Mouse (Mus musculus): Measurements from ENCODE around the gene Itpr1. TPM values are rescaled to one million over a fixed set of nuclear protein-coding genes. Genes with fewer than 3 reads are reported as not detected.

Itpr1 gene
- total RNA-seq, 4 experiments from 2014 or later = 444 to 572 (median 514) TPM

DNA sequence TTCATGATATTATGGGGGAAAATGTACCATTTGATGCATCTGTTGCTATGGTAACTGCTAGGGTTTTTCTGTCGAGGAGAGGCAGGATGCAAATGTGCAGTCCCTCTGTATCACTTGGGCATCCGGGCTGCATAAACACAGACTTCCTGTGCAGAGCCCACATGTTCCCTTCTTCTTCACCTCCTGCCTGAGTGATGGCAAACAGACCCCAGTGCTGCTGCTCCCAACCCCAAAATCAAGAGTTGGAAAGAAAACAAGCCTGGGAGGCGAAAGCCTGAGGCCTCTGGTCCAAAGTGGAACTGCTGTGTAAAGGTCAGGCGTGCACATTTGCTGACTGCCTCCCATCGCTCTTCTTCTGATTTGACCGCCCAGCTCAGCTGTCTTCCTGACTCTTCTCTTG lies 222.6 kb downstream of the Itpr1 start:
- DNase-seq (ENCODE audit: low spot score in 2 of 2) = no peak

DNA sequence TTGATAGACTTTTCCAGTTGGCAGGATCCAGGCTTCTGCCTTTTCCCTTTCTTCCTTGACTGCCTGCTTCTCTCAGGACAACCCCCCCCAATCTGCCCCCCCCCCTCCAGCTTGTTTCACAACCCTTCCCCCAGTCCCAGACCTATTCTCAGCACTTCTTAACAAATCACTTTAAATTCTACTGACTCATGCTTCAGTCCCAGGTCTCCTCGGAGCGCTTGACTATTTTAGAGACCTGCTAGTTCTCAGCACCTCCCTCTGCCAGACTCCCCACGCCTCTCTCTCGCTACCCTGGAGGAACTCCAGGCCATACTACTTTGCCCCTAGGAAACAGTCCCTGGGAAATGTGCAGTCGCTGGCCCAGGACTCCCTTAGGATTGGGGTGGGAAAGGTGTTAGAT lies 223.7 kb downstream of the Itpr1 start:
- DNase-seq (ENCODE audit: low spot score in 2 of 2) = peak in 1 of 2 experiments; percentile 58

DNA sequence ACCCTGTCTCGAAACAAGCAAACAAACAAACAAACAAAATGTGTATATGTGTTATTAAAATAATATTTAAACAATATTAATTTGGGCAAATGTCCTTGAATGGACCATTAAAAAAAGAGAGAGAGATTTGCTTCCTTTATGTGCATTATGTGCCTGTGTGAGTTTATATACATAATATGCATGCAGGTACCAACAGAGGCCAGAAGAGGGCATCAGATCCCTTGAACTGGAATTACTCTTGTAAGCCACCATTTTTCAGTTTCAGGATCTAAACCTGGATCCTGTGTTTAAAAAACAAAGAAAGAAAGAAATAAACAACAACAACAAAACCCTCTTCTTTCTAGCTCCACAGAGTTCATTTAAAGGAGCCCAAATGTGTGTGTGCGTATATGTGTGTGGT lies 228.4 kb downstream of the Itpr1 start:
- no peak for DNase-seq (ENCODE audit: low spot score in 2 of 2)

DNA sequence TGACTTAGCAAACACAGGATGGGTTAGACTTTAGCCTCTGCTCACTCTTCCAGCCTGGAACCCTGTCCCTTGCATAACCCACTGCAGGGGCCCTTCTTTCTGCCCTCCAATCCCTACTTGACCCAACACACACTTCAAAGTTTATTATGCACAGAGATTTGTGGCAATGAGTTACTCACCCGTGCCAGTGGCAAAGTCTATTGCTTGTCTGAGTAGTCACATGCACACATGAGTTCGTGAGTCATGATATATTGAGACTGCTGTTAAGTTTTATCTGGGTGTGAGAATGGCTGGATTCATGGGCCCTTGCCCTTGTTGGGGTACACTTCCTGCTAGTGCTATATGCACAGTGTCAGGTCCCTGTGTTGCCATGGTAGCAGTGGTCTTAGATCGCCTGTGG lies 229.4 kb downstream of the Itpr1 start:
- no peak for DNase-seq (ENCODE audit: low spot score in 2 of 2)

DNA sequence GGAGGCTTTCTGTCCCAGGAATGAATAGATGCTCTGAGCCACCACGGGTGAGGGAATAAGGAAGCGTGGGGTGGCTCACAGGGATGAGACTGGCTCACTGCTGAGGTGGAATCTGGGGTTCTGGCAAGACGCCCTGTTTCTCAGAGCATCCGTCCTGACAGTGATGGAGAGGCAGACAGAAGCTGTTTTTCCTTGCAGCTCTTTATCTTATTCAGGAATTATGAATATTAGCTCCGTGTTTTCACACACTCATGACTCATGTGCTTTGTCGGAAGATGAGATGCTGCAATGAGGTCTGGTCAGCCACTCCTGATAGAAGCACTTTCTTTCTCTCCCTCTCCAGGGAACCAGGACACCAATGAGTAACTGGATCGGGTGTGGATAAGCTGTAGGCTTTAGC lies 231.5 kb downstream of the Itpr1 start:
- peak in 1 of 2 experiments; percentile 67 for DNase-seq (ENCODE audit: low spot score in 2 of 2)

DNA sequence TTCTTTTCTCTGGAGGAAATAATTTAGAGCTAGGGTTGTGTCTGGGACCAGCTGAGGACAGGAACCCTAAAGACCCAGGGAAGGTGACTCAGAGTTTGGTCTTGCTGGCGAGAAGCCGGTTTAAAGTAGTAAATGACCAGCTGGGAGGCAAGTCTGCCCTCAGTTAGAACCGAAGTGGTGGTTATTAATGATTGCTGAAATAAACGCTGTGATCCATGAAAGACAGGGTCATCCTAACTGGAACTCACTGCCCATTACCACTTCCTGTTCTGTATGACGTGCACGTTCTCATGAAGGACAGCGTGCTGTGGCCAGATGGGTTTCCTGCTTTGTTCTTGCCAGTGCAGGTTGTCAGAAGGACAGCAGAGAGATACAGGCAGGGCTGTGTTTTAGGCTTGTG lies 232.1 kb downstream of the Itpr1 start:
- no peak for DNase-seq (ENCODE audit: low spot score in 2 of 2)

DNA sequence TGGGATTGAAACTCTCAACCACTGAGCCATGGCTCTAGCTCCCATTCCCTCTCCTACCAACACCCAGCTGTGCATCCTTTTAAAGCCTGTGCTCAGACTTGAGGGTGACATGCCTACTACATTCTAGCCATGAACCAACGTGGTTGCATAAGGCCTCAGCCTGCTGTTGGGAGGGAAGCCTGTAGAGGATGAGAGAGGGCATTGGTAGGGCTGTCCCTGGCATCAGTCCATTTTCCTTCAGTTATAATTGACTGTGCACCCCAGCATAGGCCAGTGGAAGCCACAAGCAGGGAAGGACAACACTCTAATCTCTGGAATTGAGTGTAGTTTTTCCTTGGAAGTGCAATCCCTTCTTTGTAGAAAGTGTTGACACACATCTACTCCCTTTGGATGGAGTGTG lies 233.9 kb downstream of the Itpr1 start:
- no peak for DNase-seq (ENCODE audit: low spot score in 2 of 2)

DNA sequence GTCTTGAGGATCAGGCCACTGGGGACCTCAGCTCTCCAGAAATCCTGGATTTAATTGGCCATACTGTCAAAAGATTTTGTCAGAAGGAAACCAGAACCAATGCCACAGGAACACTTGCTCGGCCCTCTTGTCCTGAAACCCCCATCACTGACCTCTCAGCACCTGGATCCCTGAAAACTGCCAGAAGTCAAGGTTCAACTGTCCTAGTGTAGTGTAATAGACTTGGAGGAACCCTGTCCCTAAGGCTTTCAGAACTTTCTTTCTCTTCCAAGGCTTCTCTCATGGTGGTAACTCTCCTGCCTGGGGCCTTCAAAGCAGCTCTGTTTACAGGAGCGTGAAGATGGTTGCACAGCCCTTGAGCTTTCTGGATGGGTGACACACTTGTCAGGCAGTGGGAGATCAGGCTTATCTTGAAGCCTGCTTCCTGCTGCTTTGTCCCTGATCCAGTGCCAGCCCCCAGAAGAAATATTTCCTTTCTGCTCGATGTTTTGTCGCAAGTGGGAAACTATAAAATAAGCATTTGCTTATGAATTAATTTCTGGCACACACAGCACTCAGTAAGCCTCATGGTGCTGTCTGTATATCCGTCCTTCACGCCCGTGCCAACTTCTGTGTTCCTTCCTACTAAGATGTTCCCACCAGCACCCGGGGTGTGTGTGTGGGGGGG lies 234.4 kb downstream of the Itpr1 start:
- DNase-seq (ENCODE audit: low spot score in 2 of 2) = no peak

DNA sequence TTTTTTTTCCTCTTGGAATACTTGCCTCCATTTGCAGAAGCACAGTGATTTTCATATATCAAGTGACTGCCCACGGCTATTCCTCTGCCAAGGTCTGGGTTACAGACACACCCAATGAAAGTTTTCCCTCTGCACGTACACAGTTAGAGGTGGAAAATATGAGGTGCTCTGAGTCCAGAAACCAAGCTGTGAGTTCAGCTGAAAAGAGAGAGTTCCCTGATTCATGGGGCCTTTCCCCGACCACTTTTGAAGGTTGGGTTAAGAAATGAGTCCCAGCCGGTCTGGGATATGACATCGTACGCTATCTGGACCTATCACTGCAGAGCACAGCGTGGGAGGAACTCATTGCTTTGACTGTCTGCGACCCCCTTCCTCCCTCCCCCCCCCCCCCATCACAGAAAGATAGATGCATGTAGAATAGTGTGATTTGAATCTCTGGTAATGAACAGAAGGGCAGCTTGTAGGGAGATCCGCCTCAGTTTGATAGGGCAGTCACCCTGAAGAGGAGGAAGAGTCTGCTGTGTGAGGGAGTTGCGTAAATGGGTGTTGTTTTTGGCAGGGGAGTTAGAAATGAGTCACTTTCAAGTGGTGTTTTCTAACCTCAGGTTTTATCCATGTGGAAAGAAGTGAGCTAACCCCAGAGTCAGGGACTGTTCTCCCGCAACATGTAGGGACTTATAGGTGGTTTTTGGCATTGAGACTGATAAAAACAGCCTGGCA lies 235.3 kb downstream of the Itpr1 start:
- no peak for DNase-seq (ENCODE audit: low spot score in 2 of 2)

DNA sequence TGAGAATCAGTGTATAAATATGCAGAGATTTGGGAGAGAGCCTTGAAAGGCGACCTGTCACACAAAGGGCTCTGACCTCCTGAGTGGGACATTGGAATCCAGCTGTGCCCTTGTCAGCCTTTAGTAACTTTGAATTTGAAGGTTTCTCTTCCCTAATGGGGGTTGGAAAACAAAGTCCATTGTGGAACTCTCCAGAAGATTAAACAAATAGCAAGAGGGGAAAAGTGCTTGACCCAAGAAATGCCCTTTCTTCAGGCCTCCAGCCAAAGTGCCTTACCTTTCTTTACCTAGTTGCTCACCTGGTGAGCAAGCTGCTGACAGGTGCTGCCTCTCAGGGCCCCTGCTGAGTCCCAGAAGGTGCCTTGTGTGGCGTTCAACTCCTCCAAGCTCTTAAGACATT lies 236.0 kb downstream of the Itpr1 start:
- no peak for DNase-seq (ENCODE audit: low spot score in 2 of 2)

DNA sequence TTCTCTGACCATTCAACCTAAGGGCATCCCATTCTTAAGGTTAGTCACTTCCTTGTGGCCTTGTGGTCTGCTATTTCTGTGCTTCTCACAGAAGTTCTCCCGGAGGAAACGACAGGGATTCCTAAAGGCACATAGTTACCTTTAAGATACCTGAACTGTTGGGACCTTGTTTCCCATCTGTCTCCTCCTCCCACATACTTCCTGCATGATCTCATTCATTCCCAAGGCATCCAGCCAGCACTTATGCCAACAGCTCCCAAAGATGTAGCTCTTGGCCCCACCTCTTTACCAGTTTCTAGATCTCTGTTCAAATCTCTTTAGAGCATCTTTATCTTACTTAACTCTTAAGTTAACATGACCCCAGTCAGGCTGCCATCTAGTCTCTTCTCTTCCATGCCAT lies 238.6 kb downstream of the Itpr1 start:
- DNase-seq (ENCODE audit: low spot score in 2 of 2) = no peak

DNA sequence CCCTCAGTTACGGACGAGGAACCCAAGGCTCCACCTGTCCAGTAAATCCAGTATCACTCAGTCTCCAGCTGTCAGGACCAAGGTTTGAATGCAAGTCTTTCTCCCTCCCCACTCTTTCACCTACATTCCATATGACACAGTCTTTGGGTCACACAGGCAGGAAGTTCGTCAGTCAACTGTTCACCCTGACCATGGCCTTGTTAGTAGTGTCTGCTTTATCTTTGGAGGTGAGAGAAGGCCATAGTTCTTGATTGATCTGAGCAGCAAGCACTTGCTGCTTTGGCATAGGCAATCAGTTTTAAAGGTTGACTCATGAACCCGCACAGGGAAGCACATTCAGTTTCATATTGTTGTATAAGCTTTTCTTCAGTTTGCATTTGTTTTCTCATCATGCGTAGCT lies 240.7 kb downstream of the Itpr1 start:
- no peak for DNase-seq (ENCODE audit: low spot score in 2 of 2)

DNA sequence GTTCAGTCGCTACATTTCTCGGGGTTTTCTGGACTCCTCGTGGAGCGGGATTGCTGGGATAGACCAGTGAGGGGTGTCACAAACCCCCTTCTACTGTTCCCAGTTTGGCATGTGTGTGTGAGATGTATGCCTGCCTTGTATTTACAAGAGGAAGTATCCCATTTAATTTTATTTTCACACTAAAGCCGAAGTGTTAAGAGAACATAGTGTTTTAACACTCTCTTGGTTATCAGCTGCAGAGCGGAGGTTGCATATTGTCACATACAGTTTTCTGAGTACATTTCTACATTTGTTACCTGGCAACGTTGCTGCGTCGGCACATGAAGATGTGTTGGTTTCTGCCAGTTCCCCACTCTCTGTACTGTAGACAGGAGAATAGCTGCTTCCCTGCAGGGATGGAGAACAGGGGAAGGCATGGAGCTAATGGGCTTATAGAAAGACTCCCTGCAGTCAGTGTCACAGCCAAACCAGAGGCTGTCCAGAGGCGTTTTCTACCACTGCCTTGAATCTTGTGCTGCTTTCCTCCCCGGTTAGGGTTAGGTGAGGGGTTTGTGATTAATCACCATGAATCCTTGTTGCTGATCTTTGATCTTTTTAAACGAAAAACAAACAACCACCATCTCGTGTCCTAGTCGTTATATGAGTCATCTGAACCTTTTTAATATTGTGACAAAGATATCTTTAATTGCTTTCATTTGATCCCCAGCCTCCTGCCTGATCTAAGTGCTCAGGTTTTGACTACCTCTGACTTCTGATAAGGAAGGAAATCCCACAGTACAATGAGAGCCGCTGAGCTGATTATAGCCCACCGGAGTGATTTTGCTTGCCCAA lies 241.4 kb downstream of the Itpr1 start:
- DNase-seq (ENCODE audit: low spot score in 2 of 2) = peak in 1 of 2 experiments; percentile 77

DNA sequence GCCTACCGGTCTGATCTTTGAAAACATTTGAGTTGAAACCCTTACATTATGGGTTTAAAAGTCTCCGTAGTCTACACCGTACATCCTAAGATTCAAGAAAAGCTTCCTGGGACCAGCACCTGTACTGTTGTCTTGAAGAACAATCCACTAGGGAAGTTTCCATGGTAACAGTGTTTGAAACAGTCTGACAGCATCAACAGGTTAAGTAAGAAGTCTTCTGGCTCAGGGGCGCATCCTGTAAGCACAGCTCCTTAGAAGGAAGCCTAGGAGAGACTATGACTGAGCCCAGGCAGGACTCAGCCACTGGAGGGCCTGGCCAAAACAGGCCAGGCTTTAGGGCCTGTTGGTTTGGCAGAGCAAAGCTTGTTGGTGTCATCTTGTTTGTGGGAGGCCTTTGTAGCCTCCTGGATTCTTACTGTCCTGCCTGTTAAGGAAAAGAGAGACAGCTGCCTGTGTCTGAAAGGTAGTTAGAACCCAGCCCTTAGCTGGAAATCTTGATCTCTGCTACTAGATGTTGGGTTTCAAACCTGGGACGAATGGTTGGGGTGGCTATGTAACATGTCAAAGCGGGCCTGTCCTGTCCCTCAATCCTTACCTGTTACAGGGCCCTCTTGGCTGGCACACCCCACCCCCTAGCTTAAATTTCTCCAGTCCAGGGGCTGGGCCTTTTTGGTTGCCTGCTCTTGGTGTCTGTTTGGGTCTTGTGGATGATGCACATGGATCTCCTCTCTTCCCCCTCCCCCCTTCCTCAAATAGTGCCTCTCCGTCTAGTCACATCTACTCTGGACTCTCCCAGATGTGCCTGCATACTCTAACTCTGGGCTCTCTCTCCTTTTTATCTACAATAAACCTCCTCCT lies 242.3 kb downstream of the Itpr1 start:
- DNase-seq (ENCODE audit: low spot score in 2 of 2) = no peak

DNA sequence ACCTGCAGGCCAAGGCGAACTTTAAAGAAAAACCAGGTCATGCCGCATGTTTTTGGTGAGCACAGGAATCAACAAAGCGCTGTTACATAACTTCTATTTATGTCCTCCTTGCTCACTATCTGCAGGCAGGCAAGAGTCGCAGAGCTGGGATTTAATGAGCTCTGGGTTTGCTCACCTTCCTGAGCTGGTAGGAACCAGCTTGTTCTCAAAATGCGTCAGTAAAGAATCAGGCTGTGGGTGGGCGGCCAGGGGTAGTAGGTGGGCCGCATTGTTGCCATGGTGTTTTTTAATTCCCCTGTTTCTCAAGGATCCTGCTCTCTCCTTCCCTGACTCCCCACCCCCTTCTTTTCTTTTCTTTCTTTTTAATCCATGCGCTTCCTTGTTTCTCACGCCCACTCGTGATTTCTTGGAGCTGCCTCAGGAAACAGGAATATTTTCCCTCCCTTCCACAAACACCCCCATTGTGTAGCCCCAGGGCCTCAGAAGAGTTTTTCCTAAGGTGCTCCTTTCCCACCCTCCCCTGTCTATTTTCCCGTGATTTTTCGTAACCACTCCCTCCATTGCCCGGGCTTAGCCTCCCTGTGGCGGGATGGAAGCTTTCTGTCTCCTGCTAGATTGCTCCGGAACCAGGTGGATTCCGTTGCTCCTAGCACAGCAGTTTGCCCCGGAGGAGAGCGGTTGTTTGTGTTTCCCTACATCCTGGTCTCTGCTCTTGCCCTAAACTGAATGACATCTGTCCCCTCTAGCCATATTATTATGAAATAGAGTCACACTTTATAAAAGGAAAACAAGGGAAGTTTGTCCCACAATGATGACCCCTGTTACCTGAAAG lies 243.6 kb downstream of the Itpr1 start:
- peak; percentile 59 to 89 for DNase-seq (ENCODE audit: low spot score in 2 of 2)

DNA sequence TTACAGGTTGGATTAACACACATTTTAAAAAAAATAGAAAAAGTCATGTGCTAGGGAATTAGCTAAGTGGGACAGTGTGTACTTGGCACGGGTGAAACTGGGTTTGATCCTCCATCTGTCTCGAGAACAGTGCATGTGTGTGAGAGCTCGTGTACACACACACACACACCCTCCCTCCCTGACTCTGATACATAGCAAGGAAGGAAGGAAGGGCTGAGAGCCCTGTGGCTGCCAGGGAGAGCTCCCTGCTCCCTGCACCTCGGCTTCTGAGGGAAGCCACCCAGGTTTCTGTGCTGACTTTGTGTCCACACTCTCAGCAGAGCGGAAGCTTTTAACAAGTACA lies 244.1 kb downstream of the Itpr1 start:
- DNase-seq (ENCODE audit: low spot score in 2 of 2) = no peak

DNA sequence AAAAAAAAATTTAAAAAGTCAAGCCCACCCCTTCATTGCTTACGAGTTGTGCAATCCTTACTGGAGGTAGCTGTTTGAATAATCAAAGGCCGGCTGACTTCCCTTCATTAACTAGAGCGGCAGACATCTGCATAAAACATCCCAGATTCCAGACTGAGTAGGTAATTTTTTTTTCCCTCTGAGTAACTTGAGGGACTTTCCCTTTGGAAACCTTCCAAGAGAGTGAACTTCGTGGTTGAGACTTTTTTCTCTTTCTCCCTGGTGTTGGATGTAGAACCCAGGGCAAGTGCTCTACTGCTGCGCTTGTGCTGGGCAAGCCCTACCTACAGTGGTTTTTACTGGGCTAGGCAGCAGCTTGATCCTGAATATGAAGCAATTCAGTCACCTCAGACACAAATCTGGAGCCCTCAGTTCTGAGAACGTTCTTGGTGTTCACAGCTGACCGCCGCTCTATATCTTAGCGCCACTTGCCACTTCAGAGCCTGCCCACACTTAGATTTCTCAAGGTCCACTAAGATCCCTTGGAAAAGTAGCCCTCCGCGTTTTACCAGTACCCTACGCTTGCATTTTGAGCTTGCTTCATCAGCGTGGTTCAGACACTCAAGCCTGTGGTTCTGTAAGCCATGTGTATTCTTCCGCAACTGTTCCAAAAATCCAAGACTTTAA lies 244.8 kb downstream of the Itpr1 start:
- no peak for DNase-seq (ENCODE audit: low spot score in 2 of 2)

DNA sequence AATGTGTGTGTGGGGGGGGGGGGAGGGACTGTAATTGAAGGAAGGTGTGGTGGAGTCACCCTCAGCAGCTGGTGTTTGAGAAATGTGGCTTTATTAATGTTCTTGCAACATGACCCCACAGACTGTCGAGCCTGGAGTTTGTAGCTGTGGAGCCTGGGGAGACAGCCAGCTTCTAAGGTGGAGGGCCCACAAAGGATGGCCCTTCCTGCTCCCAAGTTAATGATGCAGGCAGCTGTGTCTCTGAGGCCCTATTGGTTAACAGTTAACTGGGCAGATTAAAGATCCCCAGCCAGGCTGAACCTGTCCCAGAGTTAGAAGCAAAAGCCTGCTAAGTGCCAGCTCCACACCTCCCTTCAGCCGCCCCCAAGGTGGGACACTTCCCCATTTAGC lies 245.3 kb downstream of the Itpr1 start:
- no peak for DNase-seq (ENCODE audit: low spot score in 2 of 2)

DNA sequence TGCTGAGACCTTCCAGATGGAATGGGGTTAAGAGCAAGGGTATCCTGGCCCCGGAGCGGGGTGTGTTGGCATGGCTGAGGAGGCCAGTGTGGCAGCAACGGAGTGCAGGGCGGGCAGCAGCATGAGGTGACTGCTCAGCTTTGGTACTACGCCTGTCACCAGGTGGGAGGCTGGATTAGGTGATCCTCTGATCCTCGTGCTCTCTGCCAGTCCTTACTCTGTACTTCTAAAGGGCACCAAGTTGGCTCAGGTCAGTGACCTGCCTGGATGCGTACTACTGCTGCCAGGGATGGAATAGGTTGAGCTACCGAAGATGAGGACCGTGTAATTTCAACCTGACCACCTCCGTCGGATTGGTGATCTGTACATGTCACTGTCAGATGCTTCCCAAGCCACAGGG lies 245.9 kb downstream of the Itpr1 start:
- DNase-seq (ENCODE audit: low spot score in 2 of 2) = no peak

DNA sequence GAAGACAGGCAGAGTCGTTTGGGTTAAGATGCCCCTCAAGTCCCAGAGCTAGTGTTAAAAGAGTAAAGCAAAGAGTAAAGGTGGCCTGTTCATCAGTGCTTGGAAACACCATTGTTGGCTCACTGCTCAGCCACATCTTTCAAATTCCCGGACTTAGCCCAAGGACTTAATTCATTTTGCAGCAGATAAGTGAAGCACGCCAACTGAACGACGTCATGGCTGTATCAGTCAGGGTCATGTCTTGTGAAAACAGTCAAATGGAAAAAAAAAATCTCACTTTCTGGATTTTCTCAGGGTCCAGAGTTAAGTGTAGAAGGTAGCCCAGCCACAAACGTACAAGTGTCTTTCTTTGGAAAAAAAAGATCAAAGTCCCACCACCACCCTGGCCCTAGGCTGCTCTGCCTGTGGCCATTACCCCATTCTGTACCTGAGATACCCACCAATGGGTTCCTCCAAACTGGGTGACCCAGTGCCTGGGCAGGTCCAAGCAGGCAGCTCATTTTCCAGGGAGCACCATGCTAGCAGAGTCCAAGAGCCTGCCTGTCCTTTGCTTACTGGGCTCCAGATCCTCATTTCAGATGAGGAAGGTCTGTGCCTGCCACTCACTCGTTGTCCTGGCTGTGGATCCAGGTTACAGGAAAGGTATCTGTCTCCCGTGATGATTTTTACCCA lies 251.5 kb downstream of the Itpr1 start:
- no peak for DNase-seq (ENCODE audit: low spot score in 2 of 2)

Measured in left cerebral cortex, adult 8-10 months (tissue).